Mouse (Mus musculus) hindbrain, postnatal 0 days (tissue): ENCODE measurements around the gene Nccrp1. TPM values are rescaled to one million over a fixed set of nuclear protein-coding genes. Genes with fewer than 3 reads are reported as not detected.
"Not testable (repeated sequence)": the region's sequence is repeated elsewhere in the genome, so short reads cannot be mapped to it uniquely, and the experiment has no call there.

ENCODE experiments used
- ATAC-seq: fragments of 200-750 bp; cut with Nextera tagmentation; 2 replicates; pipeline ENCODE4 v1.8.0; 2017; ENCODE audit warnings: mild to moderate bottlenecking, moderate TSS enrichment, moderate library complexity
- DNase-seq: peaks from one replicate; pipeline ENCODE4 v3.0.0-alpha.2; 2015; ENCODE audit warnings: low spot score
- H3K27ac ChIP-seq: fragments of 300-500 bp; sonication (generic); 2 replicates; pipeline ENCODE4 v1.5.1; 2014; ENCODE audit warnings: mild to moderate bottlenecking
- H3K27me3 ChIP-seq: fragments of 300-500 bp; sonication (generic); 2 replicates; pipeline ENCODE4 v1.6.1; 2014; ENCODE audit warnings: low read length, mixed read lengths; ENCODE audit not compliant: insufficient read depth
- H3K36me3 ChIP-seq: fragments of 300-500 bp; sonication (generic); 2 replicates; pipeline ENCODE4 v1.6.1; 2014; ENCODE audit warnings: low read length, mixed read lengths; ENCODE audit not compliant: insufficient read depth
- H3K4me1 ChIP-seq: fragments of 300-500 bp; sonication (generic); 2 replicates; pipeline ENCODE4 v1.6.1; 2014; ENCODE audit warnings: antibody characterized with exemption, low read length, mixed read lengths; ENCODE audit not compliant: insufficient read depth
- H3K4me2 ChIP-seq: fragments of 300-500 bp; sonication (generic); 2 replicates; pipeline ENCODE4 v1.6.1; 2014; ENCODE audit warnings: low read depth, mild to moderate bottlenecking, low read length, moderate library complexity, mixed read lengths
- H3K4me3 ChIP-seq: fragments of 300-500 bp; sonication (generic); 2 replicates; pipeline ENCODE4 v1.5.1; 2014; ENCODE audit warnings: low read length
- H3K9ac ChIP-seq: fragments of 300-500 bp; sonication (generic); replicated peaks from 2 replicates; pipeline ENCODE4 v1.6.1; 2014; ENCODE audit warnings: mild to moderate bottlenecking, low read length, moderate library complexity, mixed read lengths
- H3K9me3 ChIP-seq: fragments of 300-500 bp; sonication (generic); 2 replicates; pipeline ENCODE4 v1.6.1; 2016; ENCODE audit warnings: low read length, mixed read lengths
- CTCF ChIP-seq: IDR thresholded peaks from 2 replicates; pipeline ENCODE4 v1.5.1; 2016; ENCODE audit warnings: antibody characterized with exemption, control low read depth, low read depth
- WGBS: fragments of 180-500 bp; shearing (Covaris S2); extraction: QIAGEN DNeasy Blood & Tissue Kit; methylation state at CpG from one replicate; pipeline ENCODE4 v1.1.7; 2014; 5-methylcytosine and 5-hydroxymethylcytosine counted together
- polyA plus RNA-seq: library from polyadenylated mRNA; unstranded; fragments of >200 nt; fragmentation: Nextera tagmentation; extraction: Ambion mirVana; gene quantifications from 2 replicates; pipeline ENCODE4 v1.2.1, GENCODE M21; 2015
- total RNA-seq: library from RNA; depleted of rRNA; stranded (reverse); fragments of >200 nt; gene quantifications from 2 replicates; pipeline ENCODE4 v1.2.3, GENCODE M21; 2014

Nccrp1 gene
- total and polyA plus RNA-seq, 2 experiments from 2014 or later: 0.34 TPM; not detected in 1

- H3K9ac ChIP-seq: no peak overlapping the region
- no peak for DNase-seq
- peaks cover 10% of the 10 kb centered on the region; the same call in 1 of the 2 replicates for H3K27me3 ChIP-seq
- peak overlapping the region; percentile 55 for H3K4me2 ChIP-seq
- H3K27ac ChIP-seq: no peak overlapping the region
- H3K4me1 ChIP-seq: no peaks in the 10 kb centered on the region
- ATAC-seq: no peak; the same call in 1 of the 2 replicates
- TF ChIP-seq CTCF: no peak
- no peaks in the 10 kb centered on the region for H3K9me3 ChIP-seq
- peak overlapping the region; percentile 26 for H3K4me3 ChIP-seq
- under 1% methylated on average over 19 of the region's 22 CpGs for WGBS
- no peaks in the 10 kb centered on the region for H3K36me3 ChIP-seq
Observed at GRCm38 (mm10) chr7:28546649-28547048, 405 bp downstream of the Nccrp1 start.

- Histone ChIP-seq H3K9ac (no peak overlapping the region), H3K4me1 (no peaks in the 10 kb centered on the region), H3K36me3 (no peaks in the 10 kb centered on the region), H3K9me3 (no peaks in the 10 kb centered on the region), H3K27ac (no peak overlapping the region), H3K4me2 (no peak overlapping the region), H3K4me3 (no peak overlapping the region), H3K27me3 (peaks cover 10% of the 10 kb centered on the region; the same call in 1 of the 2 replicates)
- no peak for TF ChIP-seq CTCF
- no peak for DNase-seq
- 48% methylated on average over 7 of the region's 7 CpGs for WGBS
- ATAC-seq: no peak
Observed at GRCm38 (mm10) chr7:28545891-28546210, 1.2 kb downstream of the Nccrp1 start.

DNA sequence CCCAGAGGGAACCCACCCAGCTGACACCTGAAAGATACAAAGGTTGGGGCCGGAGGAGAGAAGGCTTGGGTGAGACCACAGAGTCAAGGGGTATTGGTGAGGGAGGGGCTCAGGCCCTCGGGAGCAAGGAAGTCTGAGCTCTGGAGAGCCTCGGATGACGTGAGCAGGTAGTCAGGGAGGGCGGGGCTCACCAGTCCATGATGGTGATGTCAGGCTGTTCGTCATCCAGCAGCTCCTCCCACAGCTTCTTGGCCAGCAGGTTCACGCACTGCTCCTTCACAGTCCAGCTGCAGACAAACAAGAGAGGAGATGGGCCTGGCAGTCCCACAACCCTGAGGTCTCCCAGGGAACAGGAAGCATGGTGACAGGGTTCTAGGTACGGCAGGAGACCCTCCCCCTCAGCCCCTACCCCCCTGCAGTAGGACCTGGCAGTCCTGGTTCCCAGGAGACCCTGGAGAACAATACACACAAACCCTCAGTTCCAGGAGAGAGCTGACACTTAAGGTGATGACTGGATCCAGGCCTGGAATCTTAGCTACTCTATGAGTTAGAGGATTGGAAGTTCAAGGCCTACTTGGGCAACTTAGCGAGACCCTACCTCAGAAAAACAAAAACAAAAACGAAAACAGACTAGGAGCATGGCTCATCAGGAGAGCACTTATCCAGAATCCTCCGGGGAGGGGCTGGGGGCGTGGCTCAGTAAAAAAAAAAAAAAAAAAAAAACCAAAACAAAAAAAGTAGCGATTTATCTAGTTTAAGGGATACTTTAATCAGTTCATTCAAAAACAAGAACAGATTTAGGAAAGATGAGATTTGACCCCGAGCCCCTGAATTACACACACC is 1.8 kb downstream of the Nccrp1 start:
- H3K4me1 ChIP-seq: no peaks in the 10 kb centered on the region
- no peaks in the 10 kb centered on the region for H3K9me3 ChIP-seq
- ATAC-seq (peak; percentile 38; the same call in 1 of the 2 replicates), DNase-seq (no peak)
- no peak overlapping the region for H3K4me2 ChIP-seq
- peaks cover 10% of the 10 kb centered on the region; the same call in 1 of the 2 replicates for H3K27me3 ChIP-seq
- no peak overlapping the region for H3K9ac ChIP-seq
- no peak for TF ChIP-seq CTCF
- no peak overlapping the region for H3K4me3 ChIP-seq
- no peaks in the 10 kb centered on the region for H3K36me3 ChIP-seq
- H3K27ac ChIP-seq: no peak overlapping the region
- 32% methylated on average over 14 of the region's 14 CpGs for whole genome bisulfite sequencing

GRCm38 (mm10) chr7:28544051-28544601 is 2.9 kb downstream of the Nccrp1 start:
- H3K4me2 ChIP-seq: peak overlapping the region; percentile 46

GRCm38 (mm10) chr7:28540526-28540925 is 6.5 kb downstream of the Nccrp1 start, which contains the start of gene Sycn:
Gene Sycn, plus strand, starts transcription at chr7:28540885.
- no peaks in the 10 kb centered on the region for H3K36me3 ChIP-seq
- 0 out of 2 replicates have a peak, but pooled peaks cover 3% of the 10 kb centered on the region for H3K27me3 ChIP-seq
- no peak within 1 kb of the TSS for H3K9ac ChIP-seq
- 83% methylated on average over 4 of the region's 4 CpGs for WGBS
- no peak for ATAC-seq
- no peak for DNase-seq
- H3K9me3 ChIP-seq: no peaks in the 10 kb centered on the region
- no peaks in the 10 kb centered on the region for H3K4me1 ChIP-seq
- TF ChIP-seq CTCF: no peak
- no peak within 1 kb of the TSS for H3K27ac ChIP-seq
- no peak within 1 kb of the TSS for H3K4me2 ChIP-seq
- H3K4me3 ChIP-seq: no peak within 1 kb of the TSS

More at GRCm38 (mm10) chr7:28544051-28544601, 2.9 kb downstream of the Nccrp1 start:
- no peak for TF ChIP-seq CTCF
- ATAC-seq (peak; percentile 58; the same call in 1 of the 2 replicates), DNase-seq (no peak)
- no peaks in the 10 kb centered on the region for H3K4me1 ChIP-seq
- peak overlapping the region; percentile 13; the same call in 1 of the 2 replicates for H3K4me3 ChIP-seq
- peaks cover 10% of the 10 kb centered on the region; the same call in 1 of the 2 replicates for H3K27me3 ChIP-seq
- H3K27ac ChIP-seq: no peak overlapping the region
- no peaks in the 10 kb centered on the region for H3K36me3 ChIP-seq
- H3K9me3 ChIP-seq: no peaks in the 10 kb centered on the region
- WGBS: 2% methylated on average over 24 of the region's 27 CpGs
- H3K9ac ChIP-seq: no peak overlapping the region

GRCm38 (mm10) chr7:28538886-28539285 is 8.2 kb downstream of the Nccrp1 start:
- H3K9me3 ChIP-seq, H3K4me1 ChIP-seq, H3K9ac ChIP-seq, H3K4me2 ChIP-seq, H3K27ac ChIP-seq, DNase-seq, ATAC-seq, H3K4me3 ChIP-seq, H3K27me3 ChIP-seq, H3K36me3 ChIP-seq: not testable (repeated sequence)
- 89% methylated on average over 6 of the region's 6 CpGs for WGBS
